Comparison of ENCODE assay signal across 14 mouse cellular contexts in the genomic region with DNA sequence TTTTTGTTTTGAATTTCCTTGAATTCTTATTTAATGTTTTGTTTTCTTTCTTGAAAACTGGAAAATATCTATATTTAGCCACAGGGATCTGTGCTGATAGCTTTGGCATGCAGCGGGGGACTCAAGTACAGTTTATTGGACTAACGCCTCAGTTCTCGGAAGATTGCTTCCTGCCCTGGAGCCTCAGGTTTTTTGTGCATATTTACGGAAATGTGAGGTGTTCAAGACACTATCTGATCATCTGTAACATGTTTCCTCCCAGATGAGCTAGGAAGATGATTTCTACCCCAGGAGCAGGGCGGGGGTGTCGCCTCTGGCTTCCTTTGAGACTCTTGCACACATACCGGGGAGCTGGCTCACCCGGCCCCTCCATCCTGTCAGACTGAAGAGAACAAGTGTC. TPM values are rescaled to one million over a fixed set of nuclear protein-coding genes. Genes with fewer than 3 reads are reported as not detected.
DNase-seq lines count a peak whose midpoint lies in the region; ATAC-seq lines count a peak whose summit lies in the region.
"Had no signal": no experiment of that assay in that cellular context is flagged by ENCODE, and none has a peak within 500 bp of the region (broad histone marks: within the 10 kb centered on the region; RNA-seq: fewer than 3 reads in every experiment).

No protein-coding gene starts in this region.

- WGBS in lung, embryonic 16.5 days: 32% methylated on average over 8 of the region's 8 CpGs
- 31% methylated on average over 8 of the region's 8 CpGs for WGBS in heart, embryonic 10.5 days
- 51% methylated on average over 8 of the region's 8 CpGs for WGBS in intestine, embryonic 16.5 days

- peak; percentile 96 for DNase-seq in heart, adult 11 months
- DNase-seq in heart, postnatal 4 days: no peak
- DNase-seq in lung, postnatal 4 days: no peak
- DNase-seq in heart, embryonic 10.5 days (ENCODE audit: low spot score): no peak
- no peak for DNase-seq in urinary bladder, postnatal 14 days (ENCODE audit: low spot score)
- DNase-seq: cerebellum, adult 2 months; embryo, embryonic 11 days had no signal

- ATAC-seq in lung, embryonic 16.5 days (ENCODE audit: low read depth): no peak
- ATAC-seq in inflammation-experienced regulatory T-cells, adult 6 months: peak; percentile 28
- no peak for ATAC-seq in intestine, embryonic 16.5 days

- peaks cover 14% of the 10 kb centered on the region for H3K4me1 ChIP-seq in lung, embryonic 16.5 days (replicated peaks; ENCODE audit: control insufficient read depth, insufficient read depth, low read length)
- peaks cover 30% of the 10 kb centered on the region for H3K4me1 ChIP-seq in heart, embryonic 10.5 days
- H3K4me1 ChIP-seq in intestine, embryonic 16.5 days (ENCODE audit: control insufficient read depth, insufficient read depth, low read length): peaks cover 9% of the 10 kb centered on the region; the same call in 1 of the 2 replicates

- 0 out of 2 replicates have a peak overlapping the region, but pooled peaks have one; percentile 21 for H3K4me2 ChIP-seq in lung, embryonic 16.5 days (ENCODE audit: low read depth, low read length)
- H3K4me2 ChIP-seq in intestine, embryonic 16.5 days (ENCODE audit: low read depth, low read length): no peak overlapping the region
- H3K4me2 ChIP-seq: lung, embryonic 15.5 days had no signal

- no peak overlapping the region for H3K4me3 ChIP-seq in lung, embryonic 16.5 days (ENCODE audit: low read length)
- H3K4me3 ChIP-seq in heart, embryonic 10.5 days: no peak overlapping the region
- no peak overlapping the region for H3K4me3 ChIP-seq in intestine, embryonic 16.5 days (ENCODE audit: low read length)
- H3K4me3 ChIP-seq: lung, embryonic 15.5 days had no signal

- no peak overlapping the region for H3K27ac ChIP-seq in lung, embryonic 16.5 days (ENCODE audit: low read length)
- peak overlapping the region; percentile 33; the same call in 1 of the 2 replicates for H3K27ac ChIP-seq in heart, embryonic 10.5 days
- no peak overlapping the region for H3K27ac ChIP-seq in intestine, embryonic 16.5 days (ENCODE audit: low read length)
- H3K27ac ChIP-seq: lung, embryonic 15.5 days had no signal

- peaks cover 7% of the 10 kb centered on the region; the same call in 1 of the 2 replicates for H3K27me3 ChIP-seq in lung, embryonic 16.5 days (ENCODE audit: control insufficient read depth, insufficient read depth, low read depth, low read length)
- H3K27me3 ChIP-seq in heart, embryonic 10.5 days (ENCODE audit: insufficient read depth, poor library complexity, severe bottlenecking): no peaks in the 10 kb centered on the region
- H3K27me3 ChIP-seq in intestine, embryonic 16.5 days (replicated peaks; ENCODE audit: control insufficient read depth, insufficient read depth, low read length): no peaks in the 10 kb centered on the region; the same call in 1 of the 2 replicates
- H3K27me3 ChIP-seq: lung, embryonic 15.5 days had no signal

- H3K9ac ChIP-seq in lung, embryonic 16.5 days (ENCODE audit: low read length): no peak overlapping the region
- no peak overlapping the region for H3K9ac ChIP-seq in intestine, embryonic 16.5 days (ENCODE audit: low read depth, low read length)
- H3K9ac ChIP-seq: lung, embryonic 15.5 days had no signal

- H3K36me3 ChIP-seq in lung, embryonic 16.5 days (ENCODE audit: control insufficient read depth, insufficient read depth, low read length): no peaks in the 10 kb centered on the region
- no peaks in the 10 kb centered on the region for H3K36me3 ChIP-seq in heart, embryonic 10.5 days
- H3K36me3 ChIP-seq in intestine, embryonic 16.5 days (ENCODE audit: control insufficient read depth, insufficient read depth, low read length): no peaks in the 10 kb centered on the region
- H3K36me3 ChIP-seq: lung, embryonic 15.5 days had no signal

- H3K9me3 ChIP-seq in lung, embryonic 16.5 days (ENCODE audit: control insufficient read depth, low read length): peaks cover 3% of the 10 kb centered on the region; the same call in 1 of the 2 replicates
- H3K9me3 ChIP-seq in heart, embryonic 10.5 days: no peaks in the 10 kb centered on the region
- H3K9me3 ChIP-seq in intestine, embryonic 16.5 days (ENCODE audit: control insufficient read depth, low read length): no peaks in the 10 kb centered on the region
- H3K9me3 ChIP-seq: lung, embryonic 15.5 days had no signal

RNA-seq across cellular contexts. Expression of gene Map6, which starts 22.8 kb away (rescaled TPM):
- 1 to 10 TPM; 4.6 to 4.8 TPM for total RNA-seq in heart, postnatal 4 days (2021)
- polyA plus RNA-seq in lung, embryonic 16.5 days (2015; fragmentation: Nextera tagmentation; extraction: Ambion mirVana): 3.0 and 3.2 TPM in 2 replicates
- 2.1 and 2.3 TPM in 2 replicates for polyA plus RNA-seq in heart, embryonic 10.5 days (2016; fragmentation: Nextera tagmentation; extraction: Ambion mirVana)
- 1 to 10 TPM; 3.1 to 5.6 (median 3.2) TPM for polyA plus RNA-seq in inflammation-experienced regulatory T-cells, adult 6 months (2017; shearing (Covaris generic))
- 3.5 and 4.2 TPM in 2 replicates for polyA plus RNA-seq in intestine, embryonic 16.5 days (2015; fragmentation: Nextera tagmentation; extraction: Ambion mirVana)

RNA-seq across cellular contexts. Expression of gene Mogat2, which starts 51.6 kb away (rescaled TPM):
- total RNA-seq in heart, postnatal 4 days (2021): not detected
- polyA plus RNA-seq in lung, embryonic 16.5 days (2015; fragmentation: Nextera tagmentation; extraction: Ambion mirVana): 0.80 and 0.94 TPM in 2 replicates
- 11.1 and 30.6 TPM in 2 replicates for polyA plus RNA-seq in heart, embryonic 10.5 days (2016; fragmentation: Nextera tagmentation; extraction: Ambion mirVana)
- not detected for polyA plus RNA-seq in inflammation-experienced regulatory T-cells, adult 6 months (2017; shearing (Covaris generic))
- 234 and 306 TPM in 2 replicates for polyA plus RNA-seq in intestine, embryonic 16.5 days (2015; fragmentation: Nextera tagmentation; extraction: Ambion mirVana)
- total RNA-seq: left cerebral cortex, adult 18-20 months; midbrain, postnatal 0 days; neutrophil, adult 5-6 weeks had no signal
- polyA plus RNA-seq: cerebellum, adult 2 months had no signal
